Mouse (Mus musculus): Measurements from ENCODE around the gene Fam20b. TPM values are rescaled to one million over a fixed set of nuclear protein-coding genes. Genes with fewer than 3 reads are reported as not detected.

Gene Fam20b
- polyA plus RNA-seq, 1 experiment, result not detected

- H3K4me1 ChIP-seq (ENCODE audit: control insufficient read depth, insufficient read depth, low read length), result peaks cover 5% of the 10 kb centered on the region; the same call in 1 of the 2 replicates
- H3K4me3 ChIP-seq (ENCODE audit: insufficient read depth, low read depth, low read length), result no peak overlapping the region
- 68% methylated on average over 9 of the region's 9 CpGs for WGBS
- TF ChIP-seq CTCF (IDR thresholded peaks at IDR 0.05; ENCODE audit: insufficient read depth, low read depth, low read length) (no peak), POLR2A (IDR thresholded peaks at IDR 0.05; ENCODE audit: insufficient read depth, low read depth, low read length) (no peak)
- no peak overlapping the region for H3K27ac ChIP-seq (ENCODE audit: insufficient read depth, low read depth, low read length)
Measured at GRCm38 (mm10) chr1:156650631-156651030, 68.3 kb downstream of the Fam20b start.

- Histone ChIP-seq H3K4me1 (ENCODE audit: control insufficient read depth, insufficient read depth, low read length) (peaks cover 8% of the 10 kb centered on the region), H3K27ac (ENCODE audit: insufficient read depth, low read depth, low read length) (no peak overlapping the region), H3K4me3 (ENCODE audit: insufficient read depth, low read depth, low read length) (no peak overlapping the region)
- TF ChIP-seq CTCF (IDR thresholded peaks at IDR 0.05; ENCODE audit: insufficient read depth, low read depth, low read length), result no peak
- TF ChIP-seq POLR2A (IDR thresholded peaks at IDR 0.05; ENCODE audit: insufficient read depth, low read depth, low read length), result no peak
- WGBS, result 45% methylated on average over 2 of the region's 2 CpGs
Measured at GRCm38 (mm10) chr1:156648705-156649104, 70.2 kb downstream of the Fam20b start.

- no peak overlapping the region for H3K4me3 ChIP-seq (ENCODE audit: insufficient read depth, low read depth, low read length)
- H3K27ac ChIP-seq (ENCODE audit: insufficient read depth, low read depth, low read length), result no peak overlapping the region
- 62% methylated on average over 4 of the region's 4 CpGs for WGBS
- TF ChIP-seq POLR2A (IDR thresholded peaks at IDR 0.05; ENCODE audit: insufficient read depth, low read depth, low read length) (no peak), CTCF (IDR thresholded peaks at IDR 0.05; ENCODE audit: insufficient read depth, low read depth, low read length) (no peak)
- peaks cover 26% of the 10 kb centered on the region for H3K4me1 ChIP-seq (ENCODE audit: control insufficient read depth, insufficient read depth, low read length)
Measured at GRCm38 (mm10) chr1:156645971-156646370, 72.9 kb downstream of the Fam20b start.

- H3K4me1 ChIP-seq (ENCODE audit: control insufficient read depth, insufficient read depth, low read length), result peaks cover 29% of the 10 kb centered on the region
- H3K27ac ChIP-seq (ENCODE audit: insufficient read depth, low read depth, low read length), result no peak overlapping the region; the same call in 1 of the 2 replicates
- TF ChIP-seq POLR2A (IDR thresholded peaks at IDR 0.05; ENCODE audit: insufficient read depth, low read depth, low read length) (no peak), CTCF (IDR thresholded peaks at IDR 0.05; ENCODE audit: insufficient read depth, low read depth, low read length) (no peak)
- WGBS, result 49% methylated on average over 13 of the region's 13 CpGs
- H3K4me3 ChIP-seq (ENCODE audit: insufficient read depth, low read depth, low read length), result no peak overlapping the region
Measured at GRCm38 (mm10) chr1:156644780-156645523, 73.9 kb downstream of the Fam20b start.

- TF ChIP-seq POLR2A (IDR thresholded peaks at IDR 0.05; ENCODE audit: insufficient read depth, low read depth, low read length) (no peak), CTCF (IDR thresholded peaks at IDR 0.05; ENCODE audit: insufficient read depth, low read depth, low read length) (no peak)
- Histone ChIP-seq H3K4me1 (ENCODE audit: control insufficient read depth, insufficient read depth, low read length) (peaks cover 31% of the 10 kb centered on the region), H3K4me3 (ENCODE audit: insufficient read depth, low read depth, low read length) (no peak overlapping the region), H3K27ac (ENCODE audit: insufficient read depth, low read depth, low read length) (no peak overlapping the region)
- WGBS, result 29% methylated on average over 10 of the region's 10 CpGs
Measured at GRCm38 (mm10) chr1:156644061-156644460, 74.8 kb downstream of the Fam20b start.

GRCm38 (mm10) chr1:156642813-156643212, 76.1 kb downstream of the Fam20b start:
- Histone ChIP-seq H3K4me3 (ENCODE audit: insufficient read depth, low read depth, low read length) (no peak overlapping the region), H3K27ac (ENCODE audit: insufficient read depth, low read depth, low read length) (no peak overlapping the region), H3K4me1 (ENCODE audit: control insufficient read depth, insufficient read depth, low read length) (peaks cover 31% of the 10 kb centered on the region)
- whole genome bisulfite sequencing, result 53% methylated on average over 12 of the region's 12 CpGs
- TF ChIP-seq POLR2A (IDR thresholded peaks at IDR 0.05; ENCODE audit: insufficient read depth, low read depth, low read length) (no peak), CTCF (IDR thresholded peaks at IDR 0.05; ENCODE audit: insufficient read depth, low read depth, low read length) (no peak)

- TF ChIP-seq CTCF (IDR thresholded peaks at IDR 0.05; ENCODE audit: insufficient read depth, low read depth, low read length) (peak; percentile 6; the same call in 1 of the 2 replicates), POLR2A (IDR thresholded peaks at IDR 0.05; ENCODE audit: insufficient read depth, low read depth, low read length) (no peak)
- Histone ChIP-seq H3K4me1 (ENCODE audit: control insufficient read depth, insufficient read depth, low read length) (peaks cover 31% of the 10 kb centered on the region), H3K4me3 (ENCODE audit: insufficient read depth, low read depth, low read length) (no peak overlapping the region), H3K27ac (ENCODE audit: insufficient read depth, low read depth, low read length) (no peak overlapping the region)
- 84% methylated on average over 10 of the region's 10 CpGs for WGBS
Measured at GRCm38 (mm10) chr1:156641808-156642207, 77.1 kb downstream of the Fam20b start.

GRCm38 (mm10) chr1:156640577-156640976, 78.3 kb downstream of the Fam20b start:
- 48% methylated on average over 4 of the region's 4 CpGs for WGBS
- H3K27ac ChIP-seq (ENCODE audit: insufficient read depth, low read depth, low read length), result no peak overlapping the region
- TF ChIP-seq CTCF (IDR thresholded peaks at IDR 0.05; ENCODE audit: insufficient read depth, low read depth, low read length) (no peak), POLR2A (IDR thresholded peaks at IDR 0.05; ENCODE audit: insufficient read depth, low read depth, low read length) (no peak)

GRCm38 (mm10) chr1:156639455-156639854, 79.4 kb downstream of the Fam20b start:
- WGBS, result 49% methylated on average over 5 of the region's 5 CpGs
- Histone ChIP-seq H3K27ac (ENCODE audit: insufficient read depth, low read depth, low read length) (peak overlapping the region; percentile 15; the same call in 1 of the 2 replicates), H3K4me1 (ENCODE audit: control insufficient read depth, insufficient read depth, low read length) (peaks cover 25% of the 10 kb centered on the region), H3K4me3 (ENCODE audit: insufficient read depth, low read depth, low read length) (no peak overlapping the region)
- TF ChIP-seq POLR2A (IDR thresholded peaks at IDR 0.05; ENCODE audit: insufficient read depth, low read depth, low read length), result no peak
- TF ChIP-seq CTCF (IDR thresholded peaks at IDR 0.05; ENCODE audit: insufficient read depth, low read depth, low read length), result no peak

More at GRCm38 (mm10) chr1:156640577-156640976, 78.3 kb downstream of the Fam20b start:
- Histone ChIP-seq H3K4me1 (ENCODE audit: control insufficient read depth, insufficient read depth, low read length) (peaks cover 28% of the 10 kb centered on the region), H3K4me3 (ENCODE audit: insufficient read depth, low read depth, low read length) (no peak overlapping the region)

Measured in olfactory bulb, adult 2 months (tissue).